Mouse (Mus musculus) midbrain, embryonic 10.5 days (tissue): ENCODE results near the gene Sgms1. TPM values are rescaled to one million over a fixed set of nuclear protein-coding genes. Genes with fewer than 3 reads are reported as not detected.
A peak's percentile ranks its signal among the peaks of the same experiment; 100 is the strongest.

Source experiments
- DNase-seq: peaks from one replicate; pipeline ENCODE4 v3.0.0-alpha.2; 2017; ENCODE audit warnings: low spot score
- H3K27ac ChIP-seq: fragments of 300-500 bp; sonication (generic); replicated peaks from 2 replicates; pipeline ENCODE4 v1.5.1; 2016; ENCODE audit warnings: mild to moderate bottlenecking
- H3K27me3 ChIP-seq: fragments of 300-500 bp; sonication (generic); 2 replicates; pipeline ENCODE4 v1.6.1; 2016; ENCODE audit warnings: low read depth, mild to moderate bottlenecking; ENCODE audit not compliant: poor library complexity, severe bottlenecking
- H3K36me3 ChIP-seq: fragments of 300-500 bp; sonication (generic); 2 replicates; pipeline ENCODE4 v1.6.1; 2016; ENCODE audit warnings: mild to moderate bottlenecking, moderate library complexity
- H3K4me1 ChIP-seq: fragments of 300-500 bp; sonication (generic); 2 replicates; pipeline ENCODE4 v1.6.1; 2016
- H3K4me3 ChIP-seq: fragments of 300-500 bp; sonication (generic); 2 replicates; pipeline ENCODE4 v1.5.1; 2016; ENCODE audit warnings: mild to moderate bottlenecking, moderate library complexity
- H3K9me3 ChIP-seq: fragments of 300-500 bp; sonication (generic); replicated peaks from 2 replicates; pipeline ENCODE4 v1.6.1; 2016; ENCODE audit warnings: mild to moderate bottlenecking
- WGBS: fragments of 180-500 bp; shearing (Covaris S2); methylation state at CpG from one replicate; pipeline ENCODE4 v1.1.7; 2016; 5-methylcytosine and 5-hydroxymethylcytosine counted together
- polyA plus RNA-seq: library from polyadenylated mRNA; unstranded; fragments of >200 nt; fragmentation: Nextera tagmentation; extraction: Ambion mirVana; gene quantifications from 2 replicates; pipeline ENCODE4 v1.2.1, GENCODE M21; 2016

Gene Sgms1
- polyA plus RNA-seq, 1 experiment from 2014 or later, result 13.1 TPM

DNA sequence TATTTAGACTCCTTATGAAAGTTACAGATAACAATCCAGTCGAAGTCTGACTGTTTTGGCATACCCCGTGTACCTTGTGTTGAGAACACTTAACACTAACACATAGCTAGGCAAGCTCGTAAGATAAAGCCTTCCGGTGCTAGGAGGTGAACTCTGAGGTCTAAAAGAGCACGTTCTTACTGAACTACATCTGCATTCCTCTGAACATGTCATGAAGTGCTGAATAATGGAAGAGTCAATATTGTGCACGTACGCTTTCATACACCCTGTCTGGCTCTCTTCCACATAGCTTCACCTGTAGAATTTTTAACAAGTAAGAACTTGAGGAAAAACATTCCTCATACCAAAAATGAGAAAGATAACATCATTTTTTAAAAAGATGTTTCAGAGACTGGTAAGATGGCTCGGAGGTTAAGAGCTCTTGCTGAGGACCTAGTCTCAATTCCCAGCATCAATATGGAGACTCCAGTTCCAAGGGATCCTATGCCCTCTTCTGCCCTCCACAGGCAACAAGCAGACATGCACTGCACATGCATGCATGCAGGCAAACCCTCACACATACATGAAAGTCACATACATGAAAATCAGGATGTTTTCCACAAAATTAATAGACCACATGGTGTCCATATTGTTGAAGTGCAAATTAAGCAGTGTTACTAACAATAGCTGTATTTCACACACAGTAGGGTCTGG is 4.4 kb upstream of the Sgms1 start:
- H3K4me1 ChIP-seq, result peaks cover 14% of the 10 kb centered on the region
- WGBS, result 96% methylated on average over 8 of the region's 8 CpGs
- H3K36me3 ChIP-seq, result peaks cover 9% of the 10 kb centered on the region

DNA sequence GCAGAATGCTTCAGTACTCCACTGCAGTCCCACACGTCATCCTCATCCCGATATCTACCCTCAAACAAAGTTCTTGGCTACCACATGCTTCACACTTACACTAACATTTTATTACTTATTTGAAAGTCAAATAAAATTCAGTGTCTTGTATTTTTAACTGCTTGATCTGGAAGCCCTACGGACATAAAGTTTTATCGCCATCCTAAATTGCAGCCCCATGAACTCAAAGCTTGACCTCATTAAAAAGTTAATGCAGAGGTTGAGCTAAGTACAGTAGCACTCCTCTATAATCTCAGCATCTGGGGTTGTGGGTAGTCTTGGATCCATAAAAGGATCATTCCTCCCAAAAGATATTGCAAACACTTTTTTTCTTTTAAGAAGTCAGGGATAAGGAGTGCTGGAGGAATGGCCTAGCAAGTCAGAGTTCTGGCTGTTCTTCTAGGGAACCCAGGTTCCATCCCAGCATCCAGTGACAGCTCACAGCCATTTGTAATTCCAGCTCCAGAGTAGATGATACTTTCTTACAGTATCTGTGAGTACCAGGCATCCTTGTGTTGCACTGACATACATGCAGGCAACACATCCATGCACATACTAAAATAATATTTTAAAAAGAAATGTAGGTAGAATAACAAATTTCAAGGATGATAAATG is 3.7 kb upstream of the Sgms1 start:
- peaks cover 4% of the 10 kb centered on the region; the same call in 1 of the 2 replicates for H3K9me3 ChIP-seq
- H3K4me1 ChIP-seq, result peaks cover 15% of the 10 kb centered on the region
- no peaks in the 10 kb centered on the region for H3K27me3 ChIP-seq
- 93% methylated on average over 4 of the region's 4 CpGs for WGBS
- H3K4me3 ChIP-seq, result no peak overlapping the region
- H3K36me3 ChIP-seq, result peaks cover 9% of the 10 kb centered on the region
- DNase-seq, result no peak
- H3K27ac ChIP-seq, result no peak overlapping the region

More for the DNA sequence above, 4.4 kb upstream of the Sgms1 start:
- Histone ChIP-seq H3K9me3 (peaks cover 4% of the 10 kb centered on the region; the same call in 1 of the 2 replicates), H3K4me3 (no peak overlapping the region), H3K27ac (no peak overlapping the region), H3K27me3 (no peaks in the 10 kb centered on the region)
- no peak for DNase-seq

DNA sequence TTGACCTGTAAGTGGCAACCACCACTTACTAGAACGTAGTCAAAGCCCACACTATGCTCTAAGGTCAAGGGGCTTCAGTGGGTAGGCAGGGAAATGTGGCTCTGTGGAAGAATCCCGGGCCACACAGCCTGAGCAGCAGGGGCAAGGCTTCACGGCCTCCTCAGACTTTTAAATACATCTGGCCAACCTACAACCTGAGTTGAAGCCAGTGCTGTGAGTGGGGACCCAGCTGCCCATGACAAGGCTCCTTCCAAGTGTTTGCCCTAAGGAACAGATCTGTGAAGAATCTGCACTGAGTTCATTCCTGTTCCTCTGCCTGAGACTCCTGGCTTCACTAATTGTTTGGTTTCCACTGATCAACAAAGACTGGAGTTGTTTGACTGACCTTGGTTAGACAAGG is 1.9 kb upstream of the Sgms1 start:
- 94% methylated on average over 3 of the region's 3 CpGs for WGBS

DNA sequence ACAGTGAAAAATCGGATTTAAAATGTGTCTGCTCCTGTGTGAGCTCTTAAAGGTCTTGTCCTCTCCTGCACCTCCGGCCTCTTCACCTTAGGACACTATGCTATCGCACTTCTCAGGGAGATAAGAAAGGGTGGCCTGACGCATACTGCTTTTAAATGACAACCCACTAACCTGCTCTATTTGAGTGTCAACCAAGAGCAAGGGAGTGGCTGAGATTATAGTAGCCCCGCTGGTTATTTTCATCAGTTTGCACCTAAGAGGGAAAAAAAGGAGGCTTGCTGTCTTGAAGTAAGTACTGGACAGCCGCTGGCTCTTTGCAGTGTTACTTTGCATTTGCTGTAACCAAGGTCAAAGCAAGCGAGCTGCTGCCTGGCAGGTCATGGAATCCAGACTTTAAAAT is 602 bp upstream of the Sgms1 start:
- WGBS, result 85% methylated on average over 7 of the region's 7 CpGs

More for the DNA sequence above, 1.9 kb upstream of the Sgms1 start:
- H3K27ac ChIP-seq, result no peak overlapping the region
- DNase-seq, result no peak
- H3K36me3 ChIP-seq, result peaks cover 9% of the 10 kb centered on the region
- peaks cover 4% of the 10 kb centered on the region; the same call in 1 of the 2 replicates for H3K9me3 ChIP-seq
- peaks cover 7% of the 10 kb centered on the region for H3K27me3 ChIP-seq
- H3K4me1 ChIP-seq, result peaks cover 33% of the 10 kb centered on the region
- H3K4me3 ChIP-seq, result no peak overlapping the region

GRCm38 (mm10) chr19:32388191-32388921 is 1.2 kb downstream of the Sgms1 start:
- Histone ChIP-seq H3K4me1 (peaks cover 34% of the 10 kb centered on the region), H3K27ac (peak overlapping the region; percentile 98), H3K27me3 (peaks cover 9% of the 10 kb centered on the region), H3K4me3 (peak overlapping the region; percentile 80), H3K9me3 (peaks cover 4% of the 10 kb centered on the region; the same call in 1 of the 2 replicates), H3K36me3 (peaks cover 9% of the 10 kb centered on the region)
- DNase-seq, result peak; percentile 92
- under 1% methylated on average over 64 of the region's 75 CpGs for WGBS

More for the DNA sequence above, 602 bp upstream of the Sgms1 start:
- Histone ChIP-seq H3K27me3 (peaks cover 9% of the 10 kb centered on the region), H3K9me3 (peaks cover 4% of the 10 kb centered on the region; the same call in 1 of the 2 replicates), H3K4me3 (peak overlapping the region; percentile 80), H3K27ac (peak overlapping the region; percentile 98), H3K36me3 (peaks cover 9% of the 10 kb centered on the region), H3K4me1 (peaks cover 34% of the 10 kb centered on the region)
- DNase-seq, result no peak

DNA sequence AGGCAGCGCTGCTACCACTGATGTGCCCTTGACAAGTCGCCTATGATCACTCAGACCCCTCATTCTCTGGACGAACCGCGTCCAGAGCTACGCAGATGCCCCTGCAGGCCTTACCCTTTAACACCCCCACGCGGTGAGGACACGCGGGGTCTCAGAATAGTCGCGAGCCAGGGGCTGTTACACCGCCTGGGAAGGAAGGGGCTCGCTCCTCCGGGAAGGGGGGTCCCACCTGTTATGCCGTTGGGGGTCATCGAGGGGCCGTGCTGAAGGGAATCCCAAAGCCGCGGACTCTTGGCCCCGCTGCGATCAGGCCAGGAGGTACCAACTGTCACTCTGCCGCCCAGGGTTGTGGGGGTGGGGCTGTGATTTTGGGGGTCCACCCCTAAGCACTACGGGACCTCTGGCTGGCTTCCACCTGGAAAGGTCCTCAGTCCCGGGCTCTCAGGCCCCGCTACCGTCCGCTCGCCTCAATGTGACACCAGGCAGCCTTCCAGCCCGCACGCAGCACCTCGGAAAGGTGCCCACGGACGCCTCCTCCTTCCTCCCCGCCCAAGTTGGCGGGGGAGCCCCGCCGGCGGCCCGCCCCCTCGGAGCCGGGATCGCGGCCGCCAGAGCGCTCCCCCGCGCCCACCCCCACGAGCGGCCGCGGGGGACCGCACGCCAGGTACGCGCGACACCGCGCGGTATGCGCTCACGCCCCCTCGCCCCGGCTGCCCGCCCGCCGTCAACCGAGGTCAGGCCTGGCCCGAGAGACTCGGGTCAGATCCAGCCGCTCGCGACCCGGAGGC is 1.9 kb downstream of the Sgms1 start:
- H3K27me3 ChIP-seq, result peaks cover 9% of the 10 kb centered on the region
- H3K36me3 ChIP-seq, result peaks cover 9% of the 10 kb centered on the region
- peak; percentile 48 for DNase-seq
- peaks cover 34% of the 10 kb centered on the region for H3K4me1 ChIP-seq
- H3K9me3 ChIP-seq, result peaks cover 4% of the 10 kb centered on the region; the same call in 1 of the 2 replicates
- WGBS, result 1% methylated on average over 74 of the region's 74 CpGs
- H3K4me3 ChIP-seq, result peak overlapping the region; percentile 80
- H3K27ac ChIP-seq, result peak overlapping the region; percentile 98

DNA sequence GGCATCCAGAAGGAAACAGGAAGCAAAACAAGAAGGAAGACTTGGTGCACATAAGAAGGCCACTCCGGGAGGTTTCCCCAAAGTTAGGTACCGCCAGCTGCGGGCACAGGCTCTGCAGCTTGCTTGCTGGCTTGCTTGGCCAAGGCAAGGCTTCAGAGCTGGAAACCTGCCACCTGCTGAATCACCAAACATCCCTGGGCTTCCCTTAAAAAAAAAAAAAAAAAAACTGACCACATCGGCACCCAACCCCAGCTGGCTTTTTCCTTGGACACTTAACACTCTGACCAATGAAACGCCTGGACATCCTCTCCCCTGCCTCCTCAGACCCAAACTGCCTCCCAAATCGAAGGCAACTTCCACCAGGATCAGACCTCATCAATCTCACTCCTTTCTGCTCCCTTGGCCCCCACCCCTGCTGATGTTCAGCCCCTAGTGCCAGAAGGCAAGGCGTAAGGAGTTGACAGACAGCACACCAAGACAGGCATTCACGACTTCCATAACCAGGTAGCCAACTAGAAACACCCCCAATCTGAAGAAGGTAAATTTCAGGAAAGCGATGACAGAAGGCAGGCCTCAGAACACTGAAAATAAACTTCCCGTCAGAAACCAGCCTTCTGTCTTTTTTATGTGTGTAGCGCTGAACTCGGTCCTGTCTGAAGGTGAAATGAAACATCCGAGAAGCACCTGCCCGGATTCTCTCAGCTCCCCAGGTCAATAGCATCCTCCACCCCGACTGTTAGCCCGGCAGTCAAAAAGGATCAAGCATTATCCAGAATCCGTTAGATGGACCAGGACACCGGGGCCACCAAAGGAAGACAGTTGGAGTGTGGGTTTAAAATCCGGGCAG is 2.7 kb downstream of the Sgms1 start:
- Histone ChIP-seq H3K36me3 (peaks cover 9% of the 10 kb centered on the region), H3K4me1 (peaks cover 36% of the 10 kb centered on the region), H3K27ac (peak overlapping the region; percentile 98), H3K27me3 (peaks cover 9% of the 10 kb centered on the region), H3K4me3 (peak overlapping the region; percentile 80), H3K9me3 (peaks cover 4% of the 10 kb centered on the region; the same call in 1 of the 2 replicates)
- 32% methylated on average over 19 of the region's 19 CpGs for WGBS
- DNase-seq, result no peak

DNA sequence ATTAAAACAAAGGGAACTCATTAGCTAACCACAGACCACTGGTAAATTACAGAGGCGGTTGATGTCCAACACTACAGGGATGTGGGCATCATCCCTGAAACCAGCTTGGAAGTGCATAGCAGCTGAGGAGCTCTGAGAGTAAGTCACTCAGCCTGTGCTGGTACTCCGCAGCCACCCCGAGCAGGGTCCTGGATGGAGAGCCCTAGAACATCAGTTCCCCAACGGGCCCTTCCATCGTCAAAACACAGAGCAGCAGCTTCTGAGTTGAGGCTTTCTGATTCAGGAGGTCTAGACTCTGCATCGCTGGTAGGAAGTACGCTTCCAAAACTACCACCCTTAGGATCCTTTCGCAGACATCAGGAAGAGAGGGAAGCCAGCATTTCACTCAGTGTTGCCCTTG is 5.8 kb downstream of the Sgms1 start:
- Histone ChIP-seq H3K4me3 (no peak overlapping the region), H3K27me3 (peaks cover 9% of the 10 kb centered on the region), H3K36me3 (no peaks in the 10 kb centered on the region), H3K4me1 (peaks cover 30% of the 10 kb centered on the region), H3K9me3 (no peaks in the 10 kb centered on the region), H3K27ac (no peak overlapping the region)
- DNase-seq, result no peak
- WGBS, result 93% methylated on average over 8 of the region's 8 CpGs

DNA sequence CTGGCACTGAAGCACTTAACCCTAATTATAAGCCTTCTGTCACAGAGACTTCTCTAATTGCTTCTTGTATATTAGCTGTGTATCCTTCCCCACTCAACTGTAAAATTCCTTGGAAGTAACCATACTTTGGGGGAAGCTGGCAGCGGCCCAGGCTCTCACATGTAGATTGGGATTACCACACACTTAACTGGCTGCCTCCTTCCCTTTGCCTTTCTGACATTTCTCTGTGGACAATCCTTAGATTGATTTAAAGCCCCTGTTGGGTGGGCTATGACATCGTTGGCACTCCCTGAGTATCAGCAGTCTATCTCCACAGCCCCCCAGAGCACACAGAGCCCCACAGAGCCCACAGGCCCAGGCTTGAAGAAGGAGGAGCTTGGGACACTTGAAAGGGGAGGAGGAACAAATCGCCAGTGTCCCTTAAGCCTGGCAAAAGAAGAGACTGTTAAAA is 8.0 kb downstream of the Sgms1 start:
- DNase-seq, result no peak
- H3K36me3 ChIP-seq, result no peaks in the 10 kb centered on the region
- H3K27ac ChIP-seq, result no peak overlapping the region
- no peak overlapping the region for H3K4me3 ChIP-seq
- H3K4me1 ChIP-seq, result peaks cover 28% of the 10 kb centered on the region
- H3K9me3 ChIP-seq, result no peaks in the 10 kb centered on the region
- WGBS, result 77% methylated on average over 3 of the region's 3 CpGs
- H3K27me3 ChIP-seq, result 0 out of 2 replicates have a peak, but pooled peaks cover 3% of the 10 kb centered on the region

GRCm38 (mm10) chr19:32380748-32381147 is 8.8 kb downstream of the Sgms1 start:
- WGBS, result 94% methylated on average over 11 of the region's 11 CpGs
- no peaks in the 10 kb centered on the region for H3K27me3 ChIP-seq
- DNase-seq, result no peak
- no peaks in the 10 kb centered on the region for H3K9me3 ChIP-seq
- H3K4me3 ChIP-seq, result no peak overlapping the region
- peaks cover 26% of the 10 kb centered on the region for H3K4me1 ChIP-seq
- H3K36me3 ChIP-seq, result no peaks in the 10 kb centered on the region
- H3K27ac ChIP-seq, result no peak overlapping the region

DNA sequence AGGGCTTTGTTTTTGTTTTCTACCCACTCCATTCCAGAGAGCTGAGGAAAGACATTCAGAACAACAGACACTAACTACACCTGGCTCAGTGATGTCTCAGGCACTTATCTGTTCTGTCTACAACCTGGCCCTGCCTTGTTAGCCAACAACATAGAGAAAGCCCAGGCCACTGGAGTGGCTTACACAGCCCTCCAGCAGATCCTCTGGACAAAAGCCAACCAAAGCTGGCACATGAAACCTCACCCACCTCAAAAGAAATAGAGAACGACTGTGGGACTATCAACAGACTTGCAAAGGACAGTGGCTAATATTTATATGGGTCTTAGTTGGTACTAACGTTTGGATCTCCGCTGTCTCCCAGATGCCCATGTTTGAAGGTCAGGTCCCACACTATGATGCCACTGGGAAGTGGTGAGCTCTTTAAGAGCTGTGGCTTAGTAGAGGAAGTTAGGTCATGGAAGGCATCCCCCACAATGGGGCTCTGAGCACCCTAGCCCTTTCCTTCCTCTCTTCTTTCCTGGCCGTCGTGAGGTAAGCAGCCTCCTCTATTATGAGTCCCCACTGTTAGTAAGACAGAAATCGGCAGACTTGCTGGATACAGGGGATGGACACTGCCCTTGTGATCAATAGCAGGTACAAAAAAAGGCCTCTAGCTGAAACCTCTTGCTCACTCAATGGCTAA is 10.1 kb downstream of the Sgms1 start:
- Histone ChIP-seq H3K4me1 (peaks cover 26% of the 10 kb centered on the region), H3K4me3 (no peak overlapping the region), H3K27ac (no peak overlapping the region), H3K9me3 (no peaks in the 10 kb centered on the region), H3K36me3 (no peaks in the 10 kb centered on the region), H3K27me3 (no peaks in the 10 kb centered on the region)
- 87% methylated on average over 6 of the region's 6 CpGs for WGBS
- no peak for DNase-seq
